Mouse (Mus musculus) MEL (cell line): ENCODE measurements around the gene Hibadh. TPM values are rescaled to one million over a fixed set of nuclear protein-coding genes. Genes with fewer than 3 reads are reported as not detected.

ENCODE experiments used
- DNase-seq: peaks from one replicate; pipeline ENCODE4 v3.0.0; 2011; ENCODE audit warnings: low read depth, low spot score
- H3K27ac ChIP-seq: 2 replicates; pipeline ENCODE4 v1.5.1; 2012; ENCODE audit warnings: low read depth, mild to moderate bottlenecking, control low read depth, low read length, moderate library complexity; ENCODE audit not compliant: control insufficient read depth
- H3K27me3 ChIP-seq, 2 experiments: fragments of 150-350 bp in 1 of 2; sonication (generic) in 1 of 2; 2 replicates each; pipeline ENCODE4 v1.6.1; 2012; ENCODE audit warnings: low read length in 2 of 2, mild to moderate bottlenecking in 2 of 2, improper control_type of control experiment in 1 of 2, moderate library complexity in 1 of 2; ENCODE audit not compliant: insufficient read depth in 2 of 2, control insufficient read depth in 1 of 2
- H3K36me3 ChIP-seq, 2 experiments: 2 replicates each; pipeline ENCODE4 v1.6.1; 2012 to 2014; ENCODE audit warnings: low read length in 2 of 2, improper control_type of control experiment in 1 of 2, inconsistent platforms in 1 of 2, mild to moderate bottlenecking in 1 of 2; ENCODE audit not compliant: insufficient read depth in 2 of 2, control insufficient read depth in 1 of 2
- H3K4me1 ChIP-seq, 2 experiments: fragments of 150-350 bp in 1 of 2; sonication (generic) in 1 of 2; 2 replicates each; pipeline ENCODE4 v1.6.1; 2012; ENCODE audit warnings: low read length in 2 of 2, improper control_type of control experiment in 1 of 2, mild to moderate bottlenecking in 1 of 2; ENCODE audit not compliant: insufficient read depth in 2 of 2, control insufficient read depth in 1 of 2
- H3K4me3 ChIP-seq, 2 experiments: fragments of 150-350 bp in 1 of 2; sonication (generic) in 1 of 2; 2 replicates each; pipeline ENCODE4 v1.5.1; 2012; ENCODE audit warnings: low read depth in 2 of 2, low read length in 2 of 2, mild to moderate bottlenecking in 2 of 2, moderate library complexity in 2 of 2, control low read depth in 1 of 2, improper control_type of control experiment in 1 of 2; ENCODE audit not compliant: control insufficient read depth in 1 of 2, insufficient read depth in 1 of 2
- H3K79me2 ChIP-seq: 2 replicates; pipeline ENCODE4 v1.6.1; 2012; ENCODE audit warnings: mild to moderate bottlenecking, low read length, moderate library complexity; ENCODE audit not compliant: control insufficient read depth, poor library complexity, insufficient read depth
- H3K9ac ChIP-seq: 2 replicates; pipeline ENCODE4 v1.6.1; 2012; ENCODE audit warnings: low read depth, mild to moderate bottlenecking, control low read depth, low read length, moderate library complexity; ENCODE audit not compliant: control insufficient read depth, poor library complexity, severe bottlenecking
- H3K9me3 ChIP-seq: fragments of 150-350 bp; sonication (generic); replicated peaks from 2 replicates; pipeline ENCODE4 v1.6.1; 2012; ENCODE audit warnings: mild to moderate bottlenecking, low read length, improper control_type of control experiment, moderate library complexity; ENCODE audit not compliant: insufficient read depth
- BHLHE40 ChIP-seq: IDR thresholded peaks from 2 replicates; pipeline ENCODE4 v1.6.1; 2012; ENCODE audit warnings: low read depth, mild to moderate bottlenecking, inconsistent platforms, low read length, improper control_type of control experiment, borderline replicate concordance
- CHD1 ChIP-seq: IDR thresholded peaks from 2 replicates; pipeline ENCODE4 v1.6.1; 2012; ENCODE audit warnings: low read depth, mild to moderate bottlenecking, inconsistent platforms, low read length, improper control_type of control experiment
- CTCF ChIP-seq, 3 experiments: IDR thresholded peaks in 2 of 3; conservative IDR thresholded peaks in 1 of 3; 2 replicates each; pipeline ENCODE4 v1.5.1; 2011 to 2012; ENCODE audit warnings: low read length in 3 of 3, low read depth in 2 of 3, mild to moderate bottlenecking in 2 of 3, improper control_type of control experiment in 1 of 3, inconsistent platforms in 1 of 3, mixed read lengths in 1 of 3, moderate library complexity in 1 of 3; ENCODE audit not compliant: control insufficient read depth in 1 of 3, insufficient read depth in 1 of 3, poor library complexity in 1 of 3, severe bottlenecking in 1 of 3
- GATA1 ChIP-seq: IDR thresholded peaks from 2 replicates; pipeline ENCODE4 v1.6.1; 2011; ENCODE audit warnings: low read depth, low read length, improper control_type of control experiment
- JUND ChIP-seq: IDR thresholded peaks from 2 replicates; pipeline ENCODE4 v1.6.1; 2011; ENCODE audit warnings: low read depth, mild to moderate bottlenecking, improper control_type of control experiment, low read length
- KAT2A ChIP-seq: conservative IDR thresholded peaks from 2 replicates; pipeline ENCODE4 v1.6.1; 2012; ENCODE audit warnings: low read depth, low read length, improper control_type of control experiment, inconsistent platforms
- MEF2A ChIP-seq: IDR thresholded peaks from 2 replicates; pipeline ENCODE4 v1.6.1; 2014; ENCODE audit warnings: low read depth, mild to moderate bottlenecking, inconsistent platforms, low read length, improper control_type of control experiment; ENCODE audit not compliant: poor library complexity, insufficient replicate concordance, severe bottlenecking; ENCODE audit errors: extremely low read depth
- MYB ChIP-seq: IDR thresholded peaks from 2 replicates; pipeline ENCODE4 v1.6.1; 2011; ENCODE audit warnings: mild to moderate bottlenecking, low read depth, low read length, improper control_type of control experiment
- NELFE ChIP-seq: IDR thresholded peaks from 2 replicates; pipeline ENCODE4 v1.6.1; 2011; ENCODE audit warnings: low read depth, low read length, improper control_type of control experiment
- NRF1 ChIP-seq: IDR thresholded peaks from 2 replicates; pipeline ENCODE4 v1.6.1; 2014; ENCODE audit warnings: low read depth, mild to moderate bottlenecking, inconsistent platforms, low read length, improper control_type of control experiment, moderate library complexity; ENCODE audit not compliant: poor library complexity, insufficient read depth, severe bottlenecking
- POLR2AphosphoS2 ChIP-seq: IDR thresholded peaks from 2 replicates; pipeline ENCODE4 v1.6.1; 2011; ENCODE audit warnings: low read length, improper control_type of control experiment
- POLR2AphosphoS5 ChIP-seq: IDR thresholded peaks from 2 replicates; pipeline ENCODE4 v1.6.1; 2012; ENCODE audit warnings: low read depth, borderline replicate concordance, mild to moderate bottlenecking, inconsistent platforms, low read length, moderate library complexity, mixed read lengths
- RAD21 ChIP-seq: IDR thresholded peaks from 2 replicates; pipeline ENCODE4 v1.6.1; 2011; ENCODE audit warnings: mild to moderate bottlenecking, low read depth, low read length, improper control_type of control experiment
- SIN3A ChIP-seq: IDR thresholded peaks from 2 replicates; pipeline ENCODE4 v1.6.1; 2012; ENCODE audit warnings: low read length, improper control_type of control experiment, inconsistent platforms
- TAL1 ChIP-seq: IDR thresholded peaks from 2 replicates; pipeline ENCODE4 v1.6.1; 2012; ENCODE audit warnings: mild to moderate bottlenecking, inconsistent platforms, low read length, moderate library complexity, mixed read lengths
- TBP ChIP-seq: IDR thresholded peaks from 2 replicates; pipeline ENCODE4 v1.8.0; 2011; ENCODE audit warnings: low read depth, low read length, improper control_type of control experiment
- UBTF ChIP-seq: IDR thresholded peaks from 2 replicates; pipeline ENCODE4 v1.6.1; 2012; ENCODE audit warnings: low read depth, mild to moderate bottlenecking, inconsistent platforms, low read length, improper control_type of control experiment, moderate library complexity, borderline replicate concordance; ENCODE audit not compliant: insufficient read depth
- ZMIZ1 ChIP-seq: IDR thresholded peaks from 2 replicates; pipeline ENCODE4 v1.6.1; 2012; ENCODE audit warnings: low read depth, mild to moderate bottlenecking, inconsistent platforms, low read length, improper control_type of control experiment, moderate library complexity
- polyA plus RNA-seq, 2 experiments: library from polyadenylated mRNA; stranded (reverse) in 1 of 2; unstranded in 1 of 2; fragments of >175 nt in 1 of 2; fragments of >200 nt in 1 of 2; gene quantifications; 2 replicates each; pipeline versions ENCODE4 v1.2.1 to v1.2.4; 2012; ENCODE audit warnings: low replicate concordance in 2 of 2, low read depth in 1 of 2; ENCODE audit not compliant: insufficient read length in 2 of 2, insufficient read depth in 1 of 2, missing spikeins in 1 of 2
- total RNA-seq: library from RNA; depleted of rRNA; stranded (reverse); fragments of 300-350 nt; gene quantifications from 2 replicates; pipeline ENCODE4 v1.2.3, GENCODE M21; 2012

The Hibadh gene
- total and polyA plus RNA-seq, 3 experiments = 31.2 to 39.3 TPM; not detected in 1

- DNase-seq = no peak
- Histone ChIP-seq H3K79me2 (no peaks in the 10 kb centered on the region), H3K27ac (no peak overlapping the region), H3K9ac (no peak overlapping the region), H3K27me3 (no peaks in the 10 kb centered on the region), H3K36me3 (no peaks in the 10 kb centered on the region), H3K4me3 (no peak overlapping the region), H3K4me1 (no peaks in the 10 kb centered on the region), H3K9me3 (no peaks in the 10 kb centered on the region)
- TF ChIP-seq BHLHE40 (no peak), MEF2A (no peak), CTCF (IDR thresholded peaks at IDR 0.05 in 2 of 3, conservative IDR thresholded peaks at IDR 0.05 in 1 of 3; ENCODE audit: control insufficient read depth in 1 of 3, insufficient read depth in 1 of 3, low read depth in 2 of 3, low read length in 3 of 3, poor library complexity in 1 of 3, severe bottlenecking in 1 of 3) (no peak), UBTF (no peak), TBP (no peak), NRF1 (no peak), GATA1 (no peak), KAT2A (no peak), NELFE (no peak), ZMIZ1 (no peak), MYB (no peak), TAL1 (no peak), RAD21 (no peak), JUND (no peak), POLR2AphosphoS5 (no peak), CHD1 (no peak), POLR2AphosphoS2 (no peak), SIN3A (no peak)
These were observed 108.1 kb downstream of the Hibadh start for GRCm38 (mm10) chr6:52532144-52532492.

GRCm38 (mm10) chr6:52531366-52532143 lies 108.6 kb downstream of the Hibadh start:
- H3K36me3 ChIP-seq = no peaks in the 10 kb centered on the region
- no peak for TF ChIP-seq NELFE
- no peak for TF ChIP-seq POLR2AphosphoS5
- H3K4me3 ChIP-seq = no peak overlapping the region

More at GRCm38 (mm10) chr6:52531366-52532143, 108.6 kb downstream of the Hibadh start:
- Histone ChIP-seq H3K27me3 (no peaks in the 10 kb centered on the region), H3K9ac (no peak overlapping the region), H3K27ac (no peak overlapping the region), H3K9me3 (no peaks in the 10 kb centered on the region), H3K79me2 (no peaks in the 10 kb centered on the region), H3K4me1 (no peaks in the 10 kb centered on the region)
- DNase-seq = no peak
